Mouse (Mus musculus): ENCODE data around the gene Htr3b.

DNA sequence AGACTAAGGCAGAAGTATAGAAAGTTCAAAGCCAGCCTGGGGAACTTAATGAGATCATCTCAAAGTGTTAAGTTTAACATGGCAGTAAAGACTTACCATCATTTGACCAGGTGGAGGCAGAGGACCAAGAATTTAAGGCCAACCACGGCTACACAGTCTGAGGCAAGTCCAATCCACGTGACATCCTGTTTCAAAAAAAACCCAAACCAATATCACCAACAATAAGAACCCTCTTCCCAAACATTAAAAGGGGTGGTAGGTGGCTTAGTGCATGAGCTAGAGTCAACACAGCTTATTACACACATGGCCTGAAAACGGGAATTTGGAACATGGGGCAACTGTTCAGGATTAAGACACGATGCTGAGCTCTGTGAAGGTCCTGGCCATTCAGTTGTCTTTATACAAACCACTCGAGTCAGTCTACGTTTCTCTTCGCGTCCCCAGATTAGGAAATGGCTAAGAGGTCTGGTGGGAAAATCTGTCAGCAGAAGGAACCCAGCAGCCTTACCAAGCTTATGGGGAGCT lies 19.6 kb upstream of the Htr3b start:
- TF ChIP-seq CTCF (IDR thresholded peaks at IDR 0.05; ENCODE audit: borderline replicate concordance, extremely low read depth, insufficient read depth, insufficient read length) (no peak), POLR2A (IDR thresholded peaks at IDR 0.05; ENCODE audit: borderline replicate concordance, extremely low read depth, insufficient read depth, insufficient read length, poor library complexity, severe bottlenecking) (no peak)

All from brain, embryonic 14.5 days (tissue).